Mouse (Mus musculus) kidney, postnatal 4 days (tissue): Measurements from ENCODE around the gene Alox12b.

ENCODE experiments used
- DNase-seq, 2 experiments: peaks; one replicate each; pipeline ENCODE4 v3.0.0; 2021; ENCODE audit warnings: mixed read lengths in 2 of 2

The Alox12b gene

DNA sequence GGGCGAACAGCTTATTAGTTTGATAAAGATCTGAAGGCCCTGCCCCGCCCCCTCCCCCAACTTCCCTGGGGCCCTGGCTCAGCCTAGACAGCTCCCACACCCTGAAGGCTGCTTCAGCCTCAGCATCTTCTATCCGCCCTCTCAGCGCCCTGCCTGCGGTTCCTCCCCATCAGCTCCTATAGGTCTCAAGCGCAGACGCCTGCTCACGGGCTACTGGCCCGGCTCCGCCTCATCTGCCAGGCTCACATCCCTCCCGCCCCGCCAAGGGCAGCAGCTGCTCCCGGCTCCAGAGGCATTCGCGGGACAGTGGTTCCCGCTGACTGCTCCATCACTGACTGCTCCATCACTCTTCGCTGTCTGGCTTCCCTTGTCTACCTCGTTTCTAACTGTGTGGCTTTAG, at the start of gene Alox12b:
Gene Alox12b (plus strand): TSS at position 190 of the 400 bp plus-strand sequence.
- peak; percentile 54 to 66 for DNase-seq

DNA sequence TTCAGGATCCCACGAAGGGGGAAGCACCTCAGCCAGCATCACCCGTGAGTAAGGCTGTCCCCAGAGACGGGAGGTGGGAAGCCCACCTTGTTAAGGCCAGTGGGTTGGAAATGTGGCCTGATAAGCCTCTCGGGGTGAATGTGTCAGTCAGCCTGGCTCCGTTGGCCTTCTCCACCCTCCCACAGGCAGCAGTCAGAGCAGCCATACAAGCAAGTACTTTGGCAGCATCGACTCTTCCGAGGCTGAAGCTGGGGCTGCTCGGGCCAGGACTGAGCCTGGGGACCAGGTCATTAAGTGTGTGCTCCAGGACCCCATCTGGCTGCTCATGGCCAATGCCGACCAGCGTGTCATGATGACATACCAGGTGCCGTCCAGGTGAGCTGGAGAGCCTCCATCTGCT, 49.1 kb upstream of the Alox12b start:
- DNase-seq: no peak

GRCm38 (mm10) chr11:69108223-69108622, 48.6 kb upstream of the Alox12b start:
- DNase-seq: no peak

DNA sequence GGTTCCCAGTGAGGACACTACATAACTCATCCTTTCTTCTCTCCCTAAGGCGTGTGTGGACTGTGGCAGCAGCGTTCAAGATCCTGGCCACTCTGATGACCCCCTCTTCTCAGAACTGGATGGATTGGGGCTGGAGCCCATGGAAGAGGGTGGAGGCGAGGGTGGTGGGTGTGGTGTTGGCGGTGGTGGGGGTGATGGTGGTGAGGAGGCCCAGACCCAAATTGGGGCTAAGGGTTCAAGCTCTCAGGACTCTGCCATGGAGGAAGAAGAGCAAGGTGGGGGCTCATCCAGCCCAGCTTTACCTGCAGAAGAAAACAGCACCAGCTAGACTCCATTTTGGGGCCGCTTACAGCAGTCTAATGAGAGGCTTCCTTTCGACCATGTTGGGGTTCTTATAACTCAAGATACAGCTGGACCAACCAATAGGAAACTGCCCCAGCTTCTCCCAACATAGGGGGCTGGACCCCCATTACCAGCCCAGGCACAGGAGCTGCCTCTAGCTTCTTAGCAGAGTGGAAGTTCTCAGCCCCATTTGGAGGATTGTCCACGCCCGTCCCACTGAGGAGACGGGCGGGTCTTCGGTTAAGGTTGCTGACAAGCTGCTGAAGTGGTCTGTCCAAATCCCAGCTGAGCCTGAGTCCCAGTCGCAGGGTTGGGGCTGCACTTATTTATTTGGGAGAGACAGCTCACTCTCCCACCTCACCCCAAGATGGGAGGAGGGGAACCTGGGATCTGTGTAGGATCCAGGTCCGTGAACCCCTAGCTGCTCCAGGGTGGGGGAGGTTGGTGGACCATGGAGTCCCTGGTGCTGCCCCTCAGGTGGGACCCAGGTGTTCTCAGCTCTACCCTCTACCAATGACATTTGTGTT, 47.5 kb upstream of the Alox12b start:
- DNase-seq: no peak

DNA sequence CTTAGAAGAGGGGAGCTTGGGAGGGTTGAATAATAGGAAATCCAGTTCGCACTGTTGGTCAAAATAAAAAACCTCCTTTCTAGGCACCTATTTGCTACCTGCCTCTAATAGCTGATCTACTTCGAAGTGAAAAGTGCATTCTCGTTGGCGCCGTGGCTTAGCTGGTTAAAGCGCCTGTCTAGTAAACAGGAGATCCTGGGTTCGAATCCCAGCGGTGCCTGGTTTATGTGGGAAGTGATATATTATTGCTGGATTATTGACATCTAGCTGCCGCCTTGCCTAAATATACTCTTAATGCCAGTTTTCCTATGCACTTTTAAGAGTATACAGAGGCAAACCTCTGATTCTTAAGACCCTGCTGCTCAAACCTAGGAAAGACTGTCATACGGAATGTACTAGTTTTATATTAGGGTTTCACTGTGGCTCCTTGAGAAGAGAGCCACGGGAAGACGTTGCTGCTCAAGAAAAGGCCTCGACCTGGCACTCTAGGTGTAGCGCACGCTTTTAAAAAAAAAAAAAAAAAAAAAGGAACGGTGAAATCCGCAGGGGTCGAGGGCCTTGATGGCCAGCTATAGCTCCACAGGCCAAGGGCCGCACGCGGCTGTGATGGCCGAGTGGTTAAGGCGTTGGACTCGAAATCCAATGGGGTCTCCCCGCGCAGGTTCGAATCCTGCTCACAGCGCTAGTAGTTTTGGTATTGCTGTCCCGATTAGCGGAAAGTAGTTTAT, 46.3 kb upstream of the Alox12b start:
- DNase-seq: peak; percentile 98 to 99

- no peak for DNase-seq
These were observed 45.6 kb upstream of the Alox12b start for GRCm38 (mm10) chr11:69111051-69111810.

DNA sequence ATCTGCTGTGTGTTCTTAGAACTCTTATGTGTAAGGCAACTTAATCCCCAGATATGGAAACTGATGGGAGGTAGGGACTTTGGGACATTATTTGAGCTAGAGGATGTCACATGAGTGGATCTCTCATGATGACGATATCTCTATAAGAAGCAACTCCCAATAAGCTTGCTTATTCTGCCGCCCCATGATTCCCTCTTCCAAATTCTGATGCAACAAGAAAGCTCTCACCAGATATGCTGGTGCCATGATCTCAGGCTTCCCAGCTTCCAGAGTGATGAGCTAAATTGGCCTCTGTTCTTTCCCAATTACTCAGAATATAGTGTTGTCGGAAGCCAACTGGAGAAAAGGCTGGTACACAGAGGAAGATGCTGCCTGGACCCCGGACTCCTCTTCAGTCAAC, 44.9 kb upstream of the Alox12b start:
- DNase-seq: no peak

DNA sequence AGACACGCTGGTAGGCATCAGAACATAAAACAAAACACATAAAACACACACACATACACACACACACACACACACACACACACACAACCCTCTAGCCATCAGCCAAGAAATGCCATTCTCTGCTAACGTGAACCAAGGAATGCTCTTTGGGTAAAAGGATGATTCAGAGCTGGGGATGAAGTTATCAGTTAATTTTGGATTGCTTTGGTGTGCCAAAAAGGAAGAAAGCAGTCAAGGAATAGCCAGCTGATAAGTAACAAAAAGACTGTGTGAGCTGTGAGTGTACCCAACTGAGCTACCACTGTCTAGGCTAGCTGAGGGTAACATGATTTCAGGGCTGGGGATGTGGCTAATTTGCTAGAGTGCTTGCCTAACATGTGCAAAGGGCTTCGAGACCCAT, 42.8 kb upstream of the Alox12b start:
- DNase-seq: no peak

DNA sequence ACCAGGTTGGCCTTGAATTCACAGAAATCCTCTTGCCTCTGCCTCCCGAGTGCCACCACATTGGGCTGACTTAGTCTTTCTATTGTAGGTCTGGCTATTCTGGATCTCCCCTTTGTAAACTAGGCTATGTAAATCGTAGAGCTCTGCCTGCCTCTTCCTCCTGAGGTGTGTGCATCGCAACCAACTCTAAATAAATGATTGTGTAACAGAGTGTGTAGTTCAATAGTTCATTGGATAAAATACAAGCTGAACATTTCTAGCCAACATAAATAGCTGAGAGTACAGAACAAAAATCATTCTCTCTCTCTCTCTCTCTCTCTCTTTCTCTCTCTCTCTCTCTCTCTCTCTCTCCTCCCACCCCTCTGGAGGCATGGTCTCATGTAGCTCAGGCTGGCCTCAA, 42.2 kb upstream of the Alox12b start:
- DNase-seq: no peak

DNA sequence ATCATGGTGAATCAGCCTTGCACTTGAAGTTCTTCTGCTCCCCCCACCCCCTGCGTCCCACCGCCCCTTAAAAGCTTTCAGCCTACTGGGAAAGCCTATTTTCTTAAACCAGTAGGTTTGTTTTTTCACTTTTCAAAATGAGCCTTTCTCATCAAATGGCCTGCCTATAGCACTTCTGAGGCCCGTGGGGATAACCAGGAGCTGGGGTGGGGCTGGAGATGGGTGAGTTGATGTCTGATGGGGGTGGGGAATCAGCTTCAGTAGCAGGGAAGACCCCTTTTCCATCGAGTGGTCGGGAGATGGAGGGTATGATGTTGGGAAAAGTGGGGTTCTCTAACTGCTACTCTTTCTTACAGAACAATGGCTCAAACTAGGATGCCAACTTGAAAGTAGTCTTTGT, 39.9 kb upstream of the Alox12b start:
- no peak for DNase-seq

- DNase-seq: peak; percentile 69 to 80
These were observed 38.8 kb upstream of the Alox12b start for GRCm38 (mm10) chr11:69117737-69118695.

GRCm38 (mm10) chr11:69118765-69119164, 38.0 kb upstream of the Alox12b start:
- peak; percentile 83 to 88 for DNase-seq

DNA sequence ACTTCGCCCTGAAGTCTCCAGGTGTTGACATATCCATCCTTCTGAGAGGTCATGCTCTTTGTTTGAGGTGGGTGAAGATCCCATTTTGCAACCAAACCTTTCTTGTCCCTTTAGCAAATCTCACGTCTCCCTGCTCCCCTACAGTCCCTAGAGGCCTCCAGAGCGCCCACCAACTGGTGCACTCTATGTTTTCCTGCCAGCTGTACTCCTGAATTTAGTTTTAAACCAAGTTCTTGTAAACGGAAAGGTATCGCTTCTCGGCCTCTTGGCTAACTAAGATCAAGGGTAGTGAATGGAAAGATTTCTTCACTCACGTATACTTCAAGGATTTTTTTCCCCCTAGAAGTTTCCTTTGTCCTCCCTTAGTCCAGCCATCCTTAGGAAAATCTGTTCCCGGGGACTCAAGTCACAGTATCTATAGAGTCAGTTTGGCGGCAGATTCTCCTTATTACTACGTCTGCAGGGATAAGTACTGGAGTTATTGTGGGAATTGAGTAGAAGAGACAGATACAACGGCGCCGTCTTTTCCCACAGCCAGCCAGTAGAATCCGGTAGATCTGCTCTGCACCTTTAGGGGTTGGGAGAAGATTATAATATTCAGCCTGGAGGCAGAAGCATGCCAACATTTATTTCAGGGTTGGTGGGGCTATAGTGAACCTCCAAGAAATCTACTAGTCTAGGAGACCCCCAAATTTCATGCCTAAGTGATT, 37.2 kb upstream of the Alox12b start:
- DNase-seq: no peak

GRCm38 (mm10) chr11:69120221-69121000, 36.4 kb upstream of the Alox12b start, which contains the start of gene Hes7:
TSS of gene Hes7 (plus strand) at chr11:69120404.
- DNase-seq: peak; percentile 48 to 57

GRCm38 (mm10) chr11:69121001-69121740, 35.6 kb upstream of the Alox12b start:
- DNase-seq: peak; percentile 48 to 62

DNA sequence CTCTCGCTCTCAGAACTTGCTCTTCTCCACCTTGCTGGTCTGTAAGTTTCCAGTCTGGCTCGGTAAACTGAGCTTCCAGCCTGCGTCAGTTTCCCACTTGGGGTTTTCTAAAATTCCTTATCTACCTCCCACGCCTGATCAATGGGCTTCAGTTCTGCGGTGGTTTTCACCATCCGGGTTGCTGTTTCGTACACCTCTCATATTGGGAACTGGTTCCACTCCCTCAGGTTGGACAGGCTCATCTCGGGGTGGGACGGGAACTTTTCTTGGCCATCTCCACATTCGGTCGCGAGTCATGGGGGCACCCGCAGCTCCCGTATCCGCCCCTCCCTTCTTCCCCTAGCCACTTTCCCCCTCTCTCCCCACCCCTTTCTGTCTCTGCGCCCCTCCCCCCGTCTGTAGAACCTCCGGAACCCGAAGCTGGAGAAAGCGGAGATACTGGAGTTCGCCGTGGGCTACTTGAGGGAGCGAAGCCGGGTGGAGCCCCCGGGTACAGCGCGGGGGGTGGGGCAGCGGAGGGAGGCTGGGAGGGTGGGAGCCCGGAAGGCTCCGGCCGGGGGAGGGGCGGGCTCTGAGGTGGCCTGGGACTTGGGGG, 35.0 kb upstream of the Alox12b start:
- DNase-seq: no peak

DNA sequence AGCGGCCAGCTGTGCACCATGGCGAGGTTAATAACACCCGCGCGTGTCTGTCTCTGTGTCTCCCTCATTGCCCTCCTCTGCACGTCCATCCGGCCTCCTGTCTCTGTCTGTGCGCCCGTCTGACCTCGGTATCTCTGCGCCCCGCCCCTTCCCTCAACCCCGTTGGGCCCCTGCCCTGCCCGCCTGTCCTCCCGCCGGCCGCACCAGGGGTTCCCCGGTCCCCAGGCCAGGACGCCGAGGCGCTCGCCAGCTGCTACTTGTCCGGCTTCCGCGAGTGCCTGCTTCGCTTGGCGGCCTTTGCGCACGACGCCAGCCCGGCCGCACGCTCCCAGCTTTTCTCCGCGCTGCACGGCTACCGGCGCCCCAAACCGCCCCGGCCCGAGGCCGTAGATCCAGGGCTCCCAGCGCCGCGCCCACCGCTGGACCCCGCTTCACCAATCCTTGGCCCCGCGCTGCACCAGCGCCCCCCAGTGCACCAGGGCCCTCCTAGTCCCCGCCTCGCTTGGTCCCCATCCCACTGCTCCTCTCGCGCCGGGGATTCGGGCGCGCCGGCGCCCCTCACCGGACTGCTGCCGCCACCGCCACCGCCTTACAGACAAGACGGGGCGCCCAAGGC, 34.3 kb upstream of the Alox12b start, which contains the start of gene 9130213A22Rik:
Gene 9130213A22Rik (minus strand): TSS at position 254 of the 616 bp plus-strand sequence.
- DNase-seq: peak; percentile 92 to 95

DNA sequence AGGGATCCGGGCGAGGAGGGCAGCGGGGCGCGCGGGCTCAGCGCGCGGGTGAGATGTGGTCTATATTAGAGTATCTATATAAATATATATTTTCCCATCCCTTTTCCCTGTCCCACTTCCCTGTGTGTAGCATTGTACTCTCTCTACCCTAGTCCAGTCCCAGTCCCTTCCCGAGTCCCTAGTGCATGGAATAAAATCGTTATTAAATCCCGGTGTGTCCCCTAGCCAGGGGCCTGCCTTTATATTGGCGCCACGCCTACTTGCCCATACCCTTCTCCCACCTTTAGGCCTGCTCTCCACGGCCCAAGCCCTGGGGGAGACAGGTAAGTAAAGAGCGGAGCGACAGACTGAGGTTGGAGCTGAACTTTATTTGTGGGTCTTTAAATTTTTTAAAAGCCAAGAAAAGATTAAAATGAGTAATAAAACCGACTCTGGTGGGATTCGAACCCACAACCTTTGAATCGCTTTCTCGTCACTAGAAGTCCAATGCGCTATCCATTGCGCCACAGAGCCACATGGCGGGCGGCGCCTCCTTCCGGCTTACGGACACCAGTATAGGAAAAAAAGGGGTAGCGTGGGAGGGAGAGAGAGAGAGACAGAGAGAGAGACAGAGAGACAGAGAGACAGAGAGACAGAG, 33.6 kb upstream of the Alox12b start:
- DNase-seq: peak; percentile 90 to 93
